Mouse (Mus musculus) cortical plate, adult 2 months (tissue): ENCODE measurements around the gene Gm10037. TPM values are rescaled to one million over a fixed set of nuclear protein-coding genes. Genes with fewer than 3 reads are reported as not detected.
A peak's percentile ranks its signal among the peaks of the same experiment; 100 is the strongest.
"Not testable (repeated sequence)": the region's sequence is repeated elsewhere in the genome, so short reads cannot be mapped to it uniquely, and the experiment has no call there.

ENCODE experiments used
- H3K27ac ChIP-seq: fragments of 200-500 bp; 2 replicates; pipeline ENCODE4 v1.5.1; 2012; ENCODE audit warnings: low read length, control low read depth, inconsistent platforms; ENCODE audit not compliant: insufficient read depth
- H3K4me1 ChIP-seq: fragments of 200-500 bp; 2 replicates; pipeline ENCODE4 v1.6.1; 2011; ENCODE audit warnings: low read length; ENCODE audit not compliant: control insufficient read depth, insufficient read depth
- H3K4me3 ChIP-seq: fragments of 200-500 bp; 2 replicates; pipeline ENCODE4 v1.5.1; 2011; ENCODE audit warnings: mild to moderate bottlenecking, low read length, control low read depth; ENCODE audit not compliant: insufficient read depth
- CTCF ChIP-seq: fragments of 200-500 bp; IDR thresholded peaks from 2 replicates; pipeline ENCODE4 v1.5.1; 2011; ENCODE audit warnings: mild to moderate bottlenecking, control low read depth, low read length; ENCODE audit not compliant: insufficient read depth; ENCODE audit errors: extremely low read depth
- POLR2A ChIP-seq: fragments of 200-500 bp; IDR thresholded peaks from 2 replicates; pipeline ENCODE4 v1.6.1; 2011; ENCODE audit warnings: mild to moderate bottlenecking, low read length, control low read depth; ENCODE audit not compliant: insufficient read depth; ENCODE audit errors: extremely low read depth
- polyA plus RNA-seq: library from polyadenylated mRNA; depleted of rRNA; stranded (reverse); fragments of >200 nt; gene quantifications from 2 replicates; pipeline ENCODE4 v1.2.3, GENCODE M21; 2012; rRNA removed

Gene Gm10037
- polyA plus RNA-seq = 16.6 and 18.0 TPM in 2 replicates

GRCm38 (mm10) chr13:67830911-67831336 lies at the start of gene Gm10037:
Gm10037 (plus strand) TSS chr13:67831106.
- Histone ChIP-seq H3K4me1 (no peaks in the 10 kb centered on the region), H3K27ac (peak within 1 kb of the TSS; percentile 12; the same call in 1 of the 2 replicates), H3K4me3 (peak within 1 kb of the TSS; percentile 80)
- TF ChIP-seq CTCF (no peak), POLR2A (no peak; the same call in 1 of the 2 replicates)

DNA sequence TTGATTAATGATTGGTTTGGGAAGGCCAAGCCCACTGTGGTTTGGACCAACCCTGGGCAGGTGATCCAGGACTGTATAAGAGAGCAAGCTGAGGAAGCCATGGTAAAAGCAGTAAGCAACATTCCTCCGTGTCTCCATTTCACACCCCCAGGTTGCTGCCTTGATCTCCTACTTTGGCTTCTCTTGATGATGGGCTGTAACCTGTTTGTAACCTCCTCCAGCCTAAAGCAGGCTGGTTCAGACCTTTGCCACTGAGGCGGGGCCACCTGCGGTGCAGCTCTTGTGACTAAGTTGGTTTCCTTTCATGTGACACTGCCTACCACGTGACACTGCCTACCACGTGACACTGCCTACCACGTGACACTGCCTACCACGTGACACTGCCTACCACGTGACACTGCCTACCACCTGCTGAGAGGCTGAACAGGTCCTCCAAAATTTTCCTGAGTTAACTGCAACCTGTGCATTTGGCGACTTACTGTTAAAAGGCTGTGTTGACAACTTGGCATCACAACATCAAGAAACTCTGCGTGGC lies 38.9 kb upstream of the Gm10037 start:
- TF ChIP-seq POLR2A (no peak), CTCF (no peak)
- Histone ChIP-seq H3K4me3 (no peak overlapping the region), H3K27ac (no peak overlapping the region), H3K4me1 (no peaks in the 10 kb centered on the region)

GRCm38 (mm10) chr13:67798618-67799017 lies 32.3 kb upstream of the Gm10037 start:
- no peak overlapping the region for H3K27ac ChIP-seq
- H3K4me3 ChIP-seq = no peak overlapping the region
- no peaks in the 10 kb centered on the region for H3K4me1 ChIP-seq
- no peak for TF ChIP-seq CTCF
- TF ChIP-seq POLR2A = no peak

GRCm38 (mm10) chr13:67799151-67799550 lies 31.8 kb upstream of the Gm10037 start:
- H3K4me1 ChIP-seq, H3K27ac ChIP-seq, H3K4me3 ChIP-seq: not testable (repeated sequence)

- Histone ChIP-seq H3K4me3 (no peak overlapping the region), H3K4me1 (no peaks in the 10 kb centered on the region), H3K27ac (no peak overlapping the region)
- TF ChIP-seq POLR2A = no peak
- TF ChIP-seq CTCF = no peak
Observed at GRCm38 (mm10) chr13:67811651-67812210, 19.2 kb upstream of the Gm10037 start.

GRCm38 (mm10) chr13:67812961-67813709 lies 17.8 kb upstream of the Gm10037 start:
- Histone ChIP-seq H3K4me1 (no peaks in the 10 kb centered on the region), H3K27ac (no peak overlapping the region), H3K4me3 (peak overlapping the region; percentile 95; the same call in 1 of the 2 replicates)
- TF ChIP-seq CTCF (no peak), POLR2A (no peak)

DNA sequence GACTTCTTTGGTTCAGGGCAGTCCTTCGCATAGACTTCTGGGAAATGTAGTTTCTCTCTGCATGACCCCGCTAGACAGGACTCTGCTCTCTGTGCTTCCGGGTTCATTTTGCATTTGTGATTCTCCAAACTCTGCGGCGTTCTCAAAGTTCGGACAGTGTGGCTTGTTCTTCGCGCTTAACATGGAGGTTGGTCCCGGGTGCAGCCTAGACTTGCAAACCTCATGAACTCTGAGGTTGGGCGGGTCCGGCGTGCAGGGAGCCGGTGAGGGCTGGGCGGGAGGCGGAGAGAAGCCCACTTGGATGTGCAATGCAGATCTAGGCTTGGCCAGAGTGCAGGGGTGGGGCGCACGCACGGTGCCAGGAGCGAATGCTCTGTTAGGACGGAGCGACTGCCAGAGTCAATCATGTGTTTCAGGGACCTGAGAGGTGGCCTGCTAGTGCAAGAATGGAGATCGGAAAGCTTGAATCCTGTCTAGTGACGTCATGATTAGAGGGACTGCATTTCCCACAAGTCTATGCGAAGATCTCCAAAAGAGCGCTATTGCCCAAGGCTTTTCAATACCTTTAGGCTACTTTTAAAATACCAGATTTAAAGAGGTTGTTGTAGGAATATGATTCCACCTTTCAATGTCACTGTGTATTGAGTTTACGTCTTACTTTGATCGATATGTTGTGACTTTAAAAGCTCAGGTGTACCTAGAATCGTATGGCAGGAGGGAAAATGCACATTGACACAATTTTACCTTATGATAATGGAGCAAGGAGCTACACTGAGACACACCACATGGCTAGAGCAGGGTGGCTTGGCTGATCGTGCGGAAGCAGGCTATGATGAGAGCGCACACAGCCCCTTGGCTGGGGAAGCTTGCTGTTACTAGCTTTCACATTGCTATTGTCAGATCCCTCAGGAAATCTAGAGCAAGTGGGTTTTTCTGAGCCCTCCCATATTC lies 16.9 kb upstream of the Gm10037 start, which contains the start of gene Zfp273:
TSS of gene Zfp273 (plus strand) at position 31 of the 951 bp plus-strand sequence.
- Histone ChIP-seq H3K27ac (peak within 1 kb of the TSS; percentile 85), H3K4me3 (peak within 1 kb of the TSS; percentile 95), H3K4me1 (no peaks in the 10 kb centered on the region)
- TF ChIP-seq CTCF (no peak), POLR2A (peak; percentile 40; the same call in 1 of the 2 replicates)

- H3K27ac ChIP-seq = no peak overlapping the region
- TF ChIP-seq CTCF (no peak), POLR2A (no peak)
- H3K4me1 ChIP-seq = no peaks in the 10 kb centered on the region
- no peak overlapping the region for H3K4me3 ChIP-seq
Observed at GRCm38 (mm10) chr13:67818636-67819035, 12.3 kb upstream of the Gm10037 start.

- not testable (repeated sequence) for H3K4me1 ChIP-seq, H3K4me3 ChIP-seq, H3K27ac ChIP-seq
Observed at GRCm38 (mm10) chr13:67833137-67833536, 2.2 kb downstream of the Gm10037 start.
